Mouse (Mus musculus): ENCODE measurements around the gene Gm21976.

The Gm21976 gene

DNA sequence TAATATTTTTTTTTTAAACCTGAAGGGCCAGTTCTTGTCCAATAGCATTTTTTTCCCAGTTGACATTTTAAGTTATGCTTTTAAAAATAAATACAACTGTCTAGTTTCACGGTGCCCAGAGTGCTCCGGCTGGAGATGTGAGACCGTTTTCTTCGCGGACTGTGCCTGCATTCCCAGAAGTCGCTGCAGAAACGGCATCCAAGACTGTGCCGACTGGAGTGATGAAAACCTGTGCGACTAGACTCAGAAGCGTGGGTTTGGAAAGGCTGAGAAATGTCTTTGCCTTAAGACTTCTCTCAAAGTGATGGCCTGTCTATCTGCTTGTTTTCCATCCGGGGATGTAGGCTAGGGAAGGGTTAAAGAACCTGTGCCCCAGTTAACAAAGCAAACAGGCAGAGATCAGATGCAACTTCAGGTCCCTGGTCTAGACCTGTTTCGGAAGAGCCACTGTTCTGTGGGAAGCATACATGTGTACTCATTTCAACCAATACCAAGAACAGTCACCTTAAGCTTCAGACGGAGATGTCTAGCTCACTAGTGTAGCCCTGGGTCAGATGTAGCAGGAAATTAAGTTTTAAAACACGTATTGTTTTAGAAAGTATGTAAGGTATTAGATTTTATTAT is 27.3 kb downstream of the Gm21976 start:
- Histone ChIP-seq H3K4me1 (replicated peaks; ENCODE audit: low read depth, low read length) (peaks cover 64% of the 10 kb centered on the region), H3K4me3 (replicated peaks; ENCODE audit: low read length) (peak overlapping the region; percentile 35), H3K36me3 (ENCODE audit: insufficient read depth, low read length) (peaks cover 48% of the 10 kb centered on the region), H3K27me3 (ENCODE audit: insufficient read depth, low read length) (no peaks in the 10 kb centered on the region), H3K9me3 (ENCODE audit: low read length) (peaks cover 8% of the 10 kb centered on the region)
- TF ChIP-seq NANOG (IDR thresholded peaks at IDR 0.05; ENCODE audit: borderline replicate concordance, low read length) (no peak), POU5F1 (IDR thresholded peaks at IDR 0.05; ENCODE audit: borderline replicate concordance, low read length) (no peak), CTCF (conservative IDR thresholded peaks at IDR 0.05; ENCODE audit: low read length) (no peak)

- Histone ChIP-seq H3K27me3 (ENCODE audit: insufficient read depth, low read length) (no peaks in the 10 kb centered on the region), H3K4me1 (replicated peaks; ENCODE audit: low read depth, low read length) (peaks cover 75% of the 10 kb centered on the region), H3K4me3 (replicated peaks; ENCODE audit: low read length) (no peak overlapping the region), H3K36me3 (ENCODE audit: insufficient read depth, low read length) (peaks cover 59% of the 10 kb centered on the region), H3K9me3 (ENCODE audit: low read length) (peaks cover 8% of the 10 kb centered on the region)
- TF ChIP-seq POU5F1 (IDR thresholded peaks at IDR 0.05; ENCODE audit: borderline replicate concordance, low read length) (no peak), NANOG (IDR thresholded peaks at IDR 0.05; ENCODE audit: borderline replicate concordance, low read length) (no peak), CTCF (conservative IDR thresholded peaks at IDR 0.05; ENCODE audit: low read length) (no peak)
Measured at GRCm38 (mm10) chr13:98308004-98308403, 28.3 kb downstream of the Gm21976 start.

GRCm38 (mm10) chr13:98308724-98309123 is 29.0 kb downstream of the Gm21976 start:
- TF ChIP-seq NANOG (IDR thresholded peaks at IDR 0.05; ENCODE audit: borderline replicate concordance, low read length) (no peak), POU5F1 (IDR thresholded peaks at IDR 0.05; ENCODE audit: borderline replicate concordance, low read length) (no peak), CTCF (conservative IDR thresholded peaks at IDR 0.05; ENCODE audit: low read length) (no peak)
- H3K36me3 ChIP-seq (ENCODE audit: insufficient read depth, low read length): peaks cover 66% of the 10 kb centered on the region
- peaks cover 7% of the 10 kb centered on the region for H3K9me3 ChIP-seq (ENCODE audit: low read length)
- no peak overlapping the region for H3K4me3 ChIP-seq (replicated peaks; ENCODE audit: low read length)
- H3K4me1 ChIP-seq (replicated peaks; ENCODE audit: low read depth, low read length): peaks cover 82% of the 10 kb centered on the region
- H3K27me3 ChIP-seq (ENCODE audit: insufficient read depth, low read length): no peaks in the 10 kb centered on the region

DNA sequence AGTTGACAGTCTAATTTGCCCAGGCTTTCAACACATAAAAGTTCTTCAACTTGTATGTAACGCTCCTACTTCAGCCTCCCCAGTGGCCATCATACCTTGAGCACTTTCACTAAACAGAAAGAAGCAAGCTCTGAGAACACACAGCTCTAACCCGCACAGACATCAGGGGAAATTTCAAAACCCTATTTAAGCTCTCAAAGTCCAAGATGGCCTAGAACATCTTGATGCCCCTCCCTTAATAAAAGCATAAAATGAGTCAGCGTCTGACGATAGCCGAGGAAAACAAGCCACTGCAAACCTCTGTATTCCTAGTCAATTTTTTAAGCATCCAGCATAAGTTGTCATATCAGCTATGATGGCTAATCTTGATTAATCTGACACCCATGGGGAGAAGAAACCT is 31.9 kb downstream of the Gm21976 start:
- Histone ChIP-seq H3K9me3 (ENCODE audit: low read length) (no peaks in the 10 kb centered on the region), H3K4me3 (replicated peaks; ENCODE audit: low read length) (0 out of 2 replicates have a peak overlapping the region, but pooled peaks have one; percentile 2), H3K27me3 (ENCODE audit: insufficient read depth, low read length) (no peaks in the 10 kb centered on the region), H3K4me1 (replicated peaks; ENCODE audit: low read depth, low read length) (peaks cover 85% of the 10 kb centered on the region), H3K36me3 (ENCODE audit: insufficient read depth, low read length) (peaks cover 82% of the 10 kb centered on the region)
- no peak for TF ChIP-seq NANOG (IDR thresholded peaks at IDR 0.05; ENCODE audit: borderline replicate concordance, low read length)
- TF ChIP-seq POU5F1 (IDR thresholded peaks at IDR 0.05; ENCODE audit: borderline replicate concordance, low read length): no peak
- TF ChIP-seq CTCF (conservative IDR thresholded peaks at IDR 0.05; ENCODE audit: low read length): no peak

DNA sequence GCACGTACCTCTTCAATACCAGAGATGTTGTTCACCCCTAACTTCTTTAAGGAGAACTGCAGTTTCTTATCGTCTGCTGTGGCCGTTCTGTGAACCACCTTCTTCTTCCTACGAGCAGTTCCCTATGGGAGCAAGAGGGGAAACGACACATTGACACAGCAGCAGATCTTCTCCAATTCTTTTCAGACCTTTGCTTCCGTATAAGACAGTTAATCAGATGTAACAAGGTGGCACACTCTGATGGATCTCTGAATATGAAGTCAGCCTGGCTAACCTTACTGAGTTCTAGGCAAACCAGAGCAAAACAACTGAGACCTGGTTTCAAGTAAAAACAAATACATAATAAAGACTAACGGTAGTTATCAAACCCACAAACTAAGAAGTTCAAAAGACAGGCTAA is 33.9 kb downstream of the Gm21976 start:
- Histone ChIP-seq H3K4me1 (replicated peaks; ENCODE audit: low read depth, low read length) (peaks cover 73% of the 10 kb centered on the region), H3K4me3 (replicated peaks; ENCODE audit: low read length) (0 out of 2 replicates have a peak overlapping the region, but pooled peaks have one; percentile 92), H3K36me3 (ENCODE audit: insufficient read depth, low read length) (peaks cover 65% of the 10 kb centered on the region), H3K9me3 (ENCODE audit: low read length) (no peaks in the 10 kb centered on the region), H3K27me3 (ENCODE audit: insufficient read depth, low read length) (no peaks in the 10 kb centered on the region)
- no peak for TF ChIP-seq NANOG (IDR thresholded peaks at IDR 0.05; ENCODE audit: borderline replicate concordance, low read length)
- no peak for TF ChIP-seq CTCF (conservative IDR thresholded peaks at IDR 0.05; ENCODE audit: low read length)
- no peak for TF ChIP-seq POU5F1 (IDR thresholded peaks at IDR 0.05; ENCODE audit: borderline replicate concordance, low read length)

GRCm38 (mm10) chr13:98315124-98315523 is 35.4 kb downstream of the Gm21976 start:
- TF ChIP-seq POU5F1 (IDR thresholded peaks at IDR 0.05; ENCODE audit: borderline replicate concordance, low read length) (no peak), NANOG (IDR thresholded peaks at IDR 0.05; ENCODE audit: borderline replicate concordance, low read length) (no peak), CTCF (conservative IDR thresholded peaks at IDR 0.05; ENCODE audit: low read length) (no peak)
- Histone ChIP-seq H3K4me3 (replicated peaks; ENCODE audit: low read length) (peak overlapping the region; percentile 92), H3K27me3 (ENCODE audit: insufficient read depth, low read length) (no peaks in the 10 kb centered on the region), H3K36me3 (ENCODE audit: insufficient read depth, low read length) (peaks cover 52% of the 10 kb centered on the region), H3K4me1 (replicated peaks; ENCODE audit: low read depth, low read length) (peaks cover 61% of the 10 kb centered on the region), H3K9me3 (ENCODE audit: low read length) (no peaks in the 10 kb centered on the region)

- Histone ChIP-seq H3K9me3 (ENCODE audit: low read length) (no peaks in the 10 kb centered on the region), H3K4me1 (replicated peaks; ENCODE audit: low read depth, low read length) (peaks cover 53% of the 10 kb centered on the region)
- TF ChIP-seq POU5F1 (IDR thresholded peaks at IDR 0.05; ENCODE audit: borderline replicate concordance, low read length) (no peak), CTCF (conservative IDR thresholded peaks at IDR 0.05; ENCODE audit: low read length) (no peak), NANOG (IDR thresholded peaks at IDR 0.05; ENCODE audit: borderline replicate concordance, low read length) (no peak)
Measured at GRCm38 (mm10) chr13:98316140-98316479, 36.4 kb downstream of the Gm21976 start.

GRCm38 (mm10) chr13:98316480-98317245 is 37.0 kb downstream of the Gm21976 start, which contains the start of gene Btf3:
Gene Btf3 (minus strand): TSS chr13:98317006.
- no peaks in the 10 kb centered on the region for H3K27me3 ChIP-seq (ENCODE audit: insufficient read depth, low read length)
- no peak for TF ChIP-seq POU5F1 (IDR thresholded peaks at IDR 0.05; ENCODE audit: borderline replicate concordance, low read length)
- no peak for TF ChIP-seq NANOG (IDR thresholded peaks at IDR 0.05; ENCODE audit: borderline replicate concordance, low read length)
- no peak for TF ChIP-seq CTCF (conservative IDR thresholded peaks at IDR 0.05; ENCODE audit: low read length)
- H3K4me3 ChIP-seq (replicated peaks; ENCODE audit: low read length): peak within 1 kb of the TSS; percentile 92
- no peaks in the 10 kb centered on the region for H3K9me3 ChIP-seq (ENCODE audit: low read length)
- peaks cover 37% of the 10 kb centered on the region for H3K36me3 ChIP-seq (ENCODE audit: insufficient read depth, low read length)
- peaks cover 47% of the 10 kb centered on the region for H3K4me1 ChIP-seq (replicated peaks; ENCODE audit: low read depth, low read length)

More at GRCm38 (mm10) chr13:98316140-98316479, 36.4 kb downstream of the Gm21976 start:
- Histone ChIP-seq H3K36me3 (ENCODE audit: insufficient read depth, low read length) (peaks cover 42% of the 10 kb centered on the region), H3K4me3 (replicated peaks; ENCODE audit: low read length) (peak overlapping the region; percentile 92), H3K27me3 (ENCODE audit: insufficient read depth, low read length) (no peaks in the 10 kb centered on the region)
